ENCODE assay signal across 8 mouse cellular contexts in genomic region chrX:8832043-8832442, GRCm38 (mm10). TPM values are rescaled to one million over a fixed set of nuclear protein-coding genes. Genes with fewer than 3 reads are reported as not detected.
DNase-seq lines count a peak whose midpoint lies in the region; TF ChIP-seq lines count a peak whose summit lies in the region.
"Had no signal": no experiment of that assay in that cellular context is flagged by ENCODE, and none has a peak within 500 bp of the region (broad histone marks: within the 10 kb centered on the region; RNA-seq: fewer than 3 reads in every experiment).

No protein-coding gene starts in this region.

- peak; percentile 22 for DNase-seq in thymus, adult 2 months
- no peak for DNase-seq in thymus, adult 18-20 months
- peak; percentile 48 to 59 for DNase-seq in adrenal gland, postnatal 36 days
- peak; percentile 9 for DNase-seq in forelimb bud, embryonic 11.5 days (ENCODE audit: low read depth, low spot score)
- DNase-seq in layer of hippocampus, adult 2 months (ENCODE audit: low spot score in 2 of 2), result peak; percentile 13 to 64
- peak; percentile 63 for DNase-seq in lung, postnatal 14 days
- DNase-seq in telencephalon, adult 2 months (ENCODE audit: low read depth, low spot score), result peak; percentile 1

- no peak overlapping the region for H3K4me3 ChIP-seq in thymus, adult 2 months (ENCODE audit: control insufficient read depth, insufficient read depth, low read length)
- H3K4me3 ChIP-seq in layer of hippocampus, adult 2 months, result no peak overlapping the region
- H3K4me3 ChIP-seq: myocyte had no signal

- no peak for TF ChIP-seq POLR2A in thymus, adult 2 months (IDR thresholded peaks at IDR 0.05; ENCODE audit: control insufficient read depth, extremely low read depth, insufficient read depth, low read length, poor library complexity)

- H3K4me1 ChIP-seq in thymus, adult 2 months (replicated peaks; ENCODE audit: control insufficient read depth, insufficient read depth, low read length), result no peaks in the 10 kb centered on the region

- H3K27me3 ChIP-seq in thymus, adult 2 months (ENCODE audit: control insufficient read depth, insufficient read depth, low read length), result no peaks in the 10 kb centered on the region

- no peak for TF ChIP-seq CTCF in thymus, adult 2 months (IDR thresholded peaks at IDR 0.05; ENCODE audit: borderline replicate concordance, control insufficient read depth, extremely low read depth, insufficient read depth, low read length, poor library complexity)
- TF ChIP-seq CTCF in layer of hippocampus, adult 2 months (conservative IDR thresholded peaks at IDR 0.05), result peak; percentile 80

- no peak overlapping the region for H3K27ac ChIP-seq in thymus, adult 2 months (ENCODE audit: control insufficient read depth, insufficient read depth, low read length)
- H3K27ac ChIP-seq in layer of hippocampus, adult 2 months, result no peak overlapping the region

- H3K36me3 ChIP-seq in thymus, adult 2 months (ENCODE audit: control insufficient read depth, insufficient read depth, low read length), result no peaks in the 10 kb centered on the region

RNA-seq across cellular contexts. Expression of gene Gm6592, which starts 11.8 kb away (rescaled TPM):
- not detected in 2 replicates for polyA plus RNA-seq in thymus, adult 2 months (2012; rRNA removed)
- not detected for total RNA-seq in adrenal gland, postnatal 36 days (2021)
- not detected for total RNA-seq in layer of hippocampus, adult 2 months (2021)
- polyA plus RNA-seq: myocyte had no signal

RNA-seq across cellular contexts. Expression of gene Ssxb5, which starts 28.6 kb away (rescaled TPM):
- polyA plus RNA-seq in thymus, adult 2 months (2012; rRNA removed), result not detected in 2 replicates
- not detected for total RNA-seq in adrenal gland, postnatal 36 days (2021)
- total RNA-seq in layer of hippocampus, adult 2 months (2021), result not detected
- polyA plus RNA-seq: myocyte had no signal

RNA-seq across cellular contexts. Expression of gene Gm5751, which starts 42.0 kb away (rescaled TPM):
- not detected in 2 replicates for polyA plus RNA-seq in thymus, adult 2 months (2012; rRNA removed)
- not detected for total RNA-seq in adrenal gland, postnatal 36 days (2021)
- total RNA-seq in layer of hippocampus, adult 2 months (2021), result not detected
- polyA plus RNA-seq: myocyte had no signal

Comparison
In these comparisons a context has a peak if more than half of its experiments do, and no peak if none do; other contexts are left out.
1. DNase-seq: peak in thymus, adult 2 months (single experiment), adrenal gland, postnatal 36 days (2 of 2), forelimb bud, embryonic 11.5 days (single experiment), layer of hippocampus, adult 2 months (2 of 2), lung, postnatal 14 days (single experiment) and telencephalon, adult 2 months (single experiment); none in thymus, adult 18-20 months (0 of 2).